Mouse (Mus musculus) brain, embryonic 14.5 days (tissue): ENCODE data around the gene Myo18b.

Experiments used
- CTCF ChIP-seq: fragments of 200-500 bp; IDR thresholded peaks from 2 replicates; pipeline ENCODE4 v1.5.1; 2012; ENCODE audit warnings: inconsistent platforms, mild to moderate bottlenecking, moderate library complexity, borderline replicate concordance; ENCODE audit not compliant: insufficient read depth, insufficient read length; ENCODE audit errors: extremely low read depth
- POLR2A ChIP-seq: fragments of 200-500 bp; IDR thresholded peaks from 2 replicates; pipeline ENCODE4 v1.6.1; 2012; ENCODE audit warnings: mild to moderate bottlenecking, inconsistent platforms, borderline replicate concordance; ENCODE audit not compliant: poor library complexity, insufficient read depth, insufficient read length, severe bottlenecking; ENCODE audit errors: extremely low read depth

- TF ChIP-seq CTCF: no peak
- no peak for TF ChIP-seq POLR2A
These were observed 202.8 kb downstream of the Myo18b start for GRCm38 (mm10) chr5:112693286-112693849.
